Mouse (Mus musculus) ES-Bruce4 (cell line): ENCODE results near the gene Zscan2. TPM values are rescaled to one million over a fixed set of nuclear protein-coding genes. Genes with fewer than 3 reads are reported as not detected.

Experiments
- H3K27ac ChIP-seq: 2 replicates; pipeline ENCODE4 v1.5.1; 2012; ENCODE audit warnings: low read length, inconsistent platforms; ENCODE audit not compliant: insufficient read depth
- H3K27me3 ChIP-seq: 2 replicates; pipeline ENCODE4 v1.6.1; 2012; ENCODE audit warnings: mild to moderate bottlenecking, low read length, inconsistent platforms; ENCODE audit not compliant: control insufficient read depth, poor library complexity, insufficient read depth, severe bottlenecking
- H3K36me3 ChIP-seq: 2 replicates; pipeline ENCODE4 v1.6.1; 2012; ENCODE audit warnings: inconsistent platforms, mild to moderate bottlenecking, low read length, moderate library complexity; ENCODE audit not compliant: control insufficient read depth, poor library complexity, insufficient read depth, severe bottlenecking
- H3K4me1 ChIP-seq: one replicate; pipeline ENCODE4 v1.8.1; 2011; ENCODE audit warnings: low read length; ENCODE audit not compliant: control insufficient read depth, insufficient read depth
- H3K4me3 ChIP-seq: 2 replicates; pipeline ENCODE4 v1.5.1; 2011; ENCODE audit warnings: low read depth, mild to moderate bottlenecking, low read length
- H3K9ac ChIP-seq: 2 replicates; pipeline ENCODE4 v1.6.1; 2012; ENCODE audit warnings: low read depth, mild to moderate bottlenecking, inconsistent platforms; ENCODE audit not compliant: poor library complexity, severe bottlenecking
- H3K9me3 ChIP-seq: replicated peaks from 2 replicates; pipeline ENCODE4 v1.6.1; 2012; ENCODE audit warnings: mild to moderate bottlenecking, low read length, inconsistent platforms; ENCODE audit not compliant: control insufficient read depth, poor library complexity, insufficient read depth, severe bottlenecking
- CTCF ChIP-seq: IDR thresholded peaks from one replicate; pipeline ENCODE4 v1.8.1; 2011; ENCODE audit warnings: low read depth, low read length
- EP300 ChIP-seq: IDR thresholded peaks from 2 replicates; pipeline ENCODE4 v1.6.1; 2011; ENCODE audit warnings: low read depth, low read length; ENCODE audit not compliant: insufficient read depth
- POLR2A ChIP-seq: IDR thresholded peaks from one replicate; pipeline ENCODE4 v1.8.1; 2011; ENCODE audit warnings: low read length; ENCODE audit not compliant: insufficient read depth
- polyA plus RNA-seq: library from polyadenylated mRNA; stranded (reverse); fragments of >200 nt; gene quantifications from 2 replicates; pipeline ENCODE4 v1.2.4, GENCODE M21; 2011; ENCODE audit warnings: low read depth; ENCODE audit not compliant: missing spikeins, insufficient read depth, insufficient read length

The Zscan2 gene
- polyA plus RNA-seq, 1 experiment = 4.9 TPM

DNA sequence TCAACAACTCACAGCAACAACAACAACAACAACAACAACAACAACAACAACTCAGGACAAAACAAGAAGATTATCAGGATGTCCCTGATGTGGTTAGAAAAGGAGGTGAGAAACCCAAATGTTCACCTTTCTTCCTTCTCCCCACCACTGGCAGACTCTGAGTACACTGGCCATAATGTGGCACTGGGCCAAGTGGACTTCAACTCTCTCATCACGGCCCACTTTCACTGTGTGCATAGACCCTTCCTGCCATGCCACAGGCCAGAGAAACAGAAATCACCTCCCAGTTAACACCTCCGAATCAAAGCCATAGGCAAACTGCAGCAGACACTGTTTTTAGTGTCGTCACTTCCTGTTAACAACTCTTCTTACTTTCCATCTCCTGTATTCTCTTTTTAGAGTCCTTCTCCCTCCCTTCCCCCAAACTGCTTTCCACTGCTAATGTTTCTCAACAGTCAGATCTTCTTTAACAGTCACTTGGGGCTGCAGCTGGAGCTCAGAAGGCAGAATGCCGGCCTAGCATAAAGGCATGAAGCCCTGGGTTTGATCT, 57.3 kb downstream of the Zscan2 start:
- Histone ChIP-seq H3K4me3 (no peak overlapping the region), H3K9me3 (peaks cover 13% of the 10 kb centered on the region), H3K4me1 (no peaks in the 10 kb centered on the region), H3K36me3 (peaks cover 44% of the 10 kb centered on the region), H3K27me3 (no peaks in the 10 kb centered on the region), H3K9ac (no peak overlapping the region), H3K27ac (no peak overlapping the region)
- TF ChIP-seq CTCF (no peak), EP300 (no peak), POLR2A (no peak)

DNA sequence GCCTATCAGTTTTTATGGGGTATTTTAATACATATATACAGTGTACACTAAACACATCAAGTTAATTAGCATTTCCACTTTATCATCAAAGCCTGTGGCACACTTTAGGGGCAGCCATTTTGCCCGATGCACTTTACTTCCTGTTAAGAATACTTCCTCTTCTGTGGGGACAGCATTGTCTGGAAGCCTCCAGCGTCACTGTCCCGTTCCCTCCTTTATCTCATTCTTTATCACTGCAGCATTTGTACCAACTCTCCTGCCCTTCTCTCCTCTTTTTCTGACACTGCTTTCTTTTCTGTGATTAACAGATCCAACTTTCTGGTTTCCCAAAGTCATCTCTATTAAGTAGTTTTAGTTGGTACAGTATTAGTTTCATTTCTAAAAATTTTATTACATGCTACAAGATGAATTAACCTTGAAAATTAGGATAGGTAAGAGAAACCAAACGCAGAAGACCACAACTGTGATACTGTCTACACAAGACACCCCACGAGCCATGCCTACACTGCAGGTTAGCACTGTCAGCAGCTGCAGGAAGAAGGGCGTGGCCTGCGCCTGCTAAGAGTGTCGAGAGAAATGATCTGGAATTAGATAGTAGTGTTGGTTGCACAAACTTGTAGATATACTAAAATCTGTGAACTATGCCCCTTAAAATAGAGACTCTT, 58.4 kb downstream of the Zscan2 start:
- no peak overlapping the region for H3K27ac ChIP-seq
- no peak overlapping the region for H3K9ac ChIP-seq
- peaks cover 46% of the 10 kb centered on the region for H3K36me3 ChIP-seq
- peaks cover 18% of the 10 kb centered on the region for H3K9me3 ChIP-seq
- H3K4me1 ChIP-seq = no peaks in the 10 kb centered on the region
- no peak for TF ChIP-seq EP300
- no peak for TF ChIP-seq POLR2A
- no peak for TF ChIP-seq CTCF
- no peak overlapping the region for H3K4me3 ChIP-seq
- H3K27me3 ChIP-seq = no peaks in the 10 kb centered on the region

DNA sequence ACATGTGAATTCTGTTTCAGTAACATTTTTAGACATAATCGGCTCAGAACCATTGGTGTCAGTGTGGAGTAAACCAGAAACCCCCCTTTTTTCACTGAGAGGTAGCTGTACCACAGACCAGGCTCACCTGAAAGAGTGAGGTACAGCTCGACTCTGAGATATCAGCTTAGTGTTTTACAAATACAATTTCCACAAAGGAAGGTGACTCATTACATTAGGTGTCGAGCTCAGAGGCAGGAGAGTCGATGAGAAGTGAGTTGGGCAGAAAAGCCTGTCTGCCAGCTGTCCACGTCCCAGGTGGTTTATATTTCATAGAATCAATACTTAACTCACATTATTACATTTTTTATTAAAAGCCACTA, 58.9 kb downstream of the Zscan2 start:
- Histone ChIP-seq H3K9me3 (peaks cover 18% of the 10 kb centered on the region), H3K27me3 (no peaks in the 10 kb centered on the region), H3K9ac (no peak overlapping the region), H3K27ac (no peak overlapping the region), H3K4me1 (no peaks in the 10 kb centered on the region), H3K36me3 (peaks cover 47% of the 10 kb centered on the region), H3K4me3 (no peak overlapping the region)
- TF ChIP-seq POLR2A = no peak
- TF ChIP-seq EP300 = no peak

DNA sequence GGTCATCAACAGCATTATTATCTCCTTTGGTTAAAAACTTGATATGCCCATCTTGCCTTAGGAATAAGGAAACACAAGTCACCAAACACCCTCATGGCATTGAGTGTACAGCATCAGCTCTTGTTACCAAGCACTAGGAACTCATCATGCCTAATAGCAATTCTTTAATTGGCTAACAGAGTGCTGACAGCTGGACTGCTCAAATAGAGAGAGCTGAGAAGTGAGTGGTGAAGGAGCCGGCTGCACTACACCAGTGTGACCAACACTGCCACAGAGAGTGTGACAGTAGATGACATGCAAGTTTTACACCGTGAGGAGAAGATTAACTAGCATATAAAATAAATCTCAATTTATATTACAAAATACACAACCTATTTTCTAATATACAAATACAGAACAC, 62.4 kb downstream of the Zscan2 start:
- Histone ChIP-seq H3K27ac (no peak overlapping the region), H3K27me3 (no peaks in the 10 kb centered on the region), H3K4me1 (no peaks in the 10 kb centered on the region), H3K4me3 (no peak overlapping the region), H3K36me3 (peaks cover 40% of the 10 kb centered on the region), H3K9ac (no peak overlapping the region), H3K9me3 (peaks cover 18% of the 10 kb centered on the region)
- no peak for TF ChIP-seq POLR2A
- no peak for TF ChIP-seq EP300
- TF ChIP-seq CTCF = no peak

Other genes with a start within 250 kb of the Zscan2 start
- gene Crtc3, start 172.0 kb upstream of the Zscan2 start, polyA plus RNA-seq = 8.0 and 11.0 TPM in 2 replicates
- gene Iqgap1, start 34.9 kb upstream of the Zscan2 start, polyA plus RNA-seq = 215 and 222 TPM in 2 replicates
- 35.9 and 39.3 TPM in 2 replicates for gene Wdr73, start 40.3 kb downstream of the Zscan2 start, polyA plus RNA-seq
- 5.2 and 6.0 TPM in 2 replicates for gene Nmb, start 44.2 kb downstream of the Zscan2 start, polyA plus RNA-seq
- 110 and 121 TPM in 2 replicates for gene Sec11a, start 86.9 kb downstream of the Zscan2 start, polyA plus RNA-seq
- 16.8 and 20.1 TPM in 2 replicates for gene Zfp592, start 132.8 kb downstream of the Zscan2 start, polyA plus RNA-seq
- 3.1 and 3.2 TPM in 2 replicates for gene Alpk3, start 196.7 kb downstream of the Zscan2 start, polyA plus RNA-seq